Mouse (Mus musculus) kidney, postnatal 10 days (tissue): ENCODE results near the gene Tcam1.

Experiments used
- DNase-seq: peaks from one replicate; pipeline ENCODE4 v3.0.0; 2021; ENCODE audit warnings: mixed read lengths

Tcam1 gene

DNA sequence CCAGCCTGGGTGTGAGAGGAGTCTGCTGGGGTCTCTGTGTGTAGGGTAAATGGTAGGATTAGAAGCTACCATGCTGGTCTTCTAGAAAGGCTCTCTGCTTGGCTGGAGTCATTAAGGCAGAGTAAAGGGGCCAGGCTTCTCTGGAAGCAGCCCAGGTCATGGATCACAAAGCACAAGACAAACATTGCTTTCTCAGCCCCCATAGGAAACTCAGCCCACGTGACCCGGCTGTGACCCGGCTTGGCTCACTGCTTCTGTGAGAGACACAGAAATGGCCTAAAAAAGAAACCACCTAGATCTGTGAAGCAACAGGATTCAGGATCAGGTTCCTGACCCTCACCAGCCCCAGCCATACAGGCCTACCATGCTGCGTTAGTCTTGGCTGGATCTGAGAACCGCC, 48.4 kb downstream of the Tcam1 start:
- peak; percentile 82 for DNase-seq

DNA sequence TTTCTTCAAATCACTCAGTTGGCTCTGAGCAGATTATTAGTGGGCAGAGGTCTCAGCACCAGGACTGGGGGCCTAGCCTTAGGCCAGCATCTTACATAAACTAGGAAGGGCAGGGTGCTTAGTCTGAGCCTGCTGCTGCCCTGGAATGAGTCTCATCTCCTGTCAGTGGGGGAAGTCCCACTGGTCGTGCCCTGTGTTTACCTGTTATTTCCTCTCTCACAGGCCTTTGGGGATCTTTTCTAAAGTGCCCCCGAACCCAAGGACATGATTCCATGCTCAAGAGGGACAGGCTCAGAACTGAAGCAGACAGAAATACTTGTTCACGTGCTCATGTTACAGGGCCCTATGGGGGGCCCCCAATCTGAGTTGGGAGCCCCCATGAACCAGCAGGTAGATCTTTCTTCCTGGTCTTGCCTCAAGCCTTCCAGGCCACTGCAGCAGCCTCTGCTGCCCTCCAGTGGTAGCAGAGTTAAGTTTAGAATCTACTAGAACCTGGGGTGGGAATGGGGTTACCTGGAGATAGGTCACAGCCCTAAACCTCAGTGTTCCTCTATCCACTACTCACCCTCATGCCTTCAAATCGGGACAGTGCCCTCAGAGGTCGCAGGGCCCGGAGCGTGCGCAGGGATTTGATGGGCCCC, 49.2 kb downstream of the Tcam1 start:
- DNase-seq = peak; percentile 89

DNA sequence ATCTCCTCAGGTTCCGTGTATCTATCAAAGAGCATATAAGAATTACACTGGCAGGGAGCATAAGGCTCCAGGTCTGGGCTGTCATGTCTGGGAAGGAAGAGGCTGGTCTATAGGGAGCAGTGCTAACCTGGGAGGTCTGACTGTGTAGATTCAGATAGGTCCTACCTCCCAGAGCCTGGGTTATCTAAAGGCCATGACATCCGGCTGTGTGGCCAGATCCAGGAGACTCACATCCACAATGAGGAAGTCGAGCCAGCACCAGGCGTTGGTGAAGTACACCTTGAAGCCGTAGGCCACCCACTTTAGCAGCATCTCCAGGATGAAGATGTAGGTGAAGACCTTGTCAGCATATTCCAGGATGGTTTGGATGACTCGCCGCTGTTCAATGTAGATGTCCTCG, 50.0 kb downstream of the Tcam1 start:
- DNase-seq = no peak

DNA sequence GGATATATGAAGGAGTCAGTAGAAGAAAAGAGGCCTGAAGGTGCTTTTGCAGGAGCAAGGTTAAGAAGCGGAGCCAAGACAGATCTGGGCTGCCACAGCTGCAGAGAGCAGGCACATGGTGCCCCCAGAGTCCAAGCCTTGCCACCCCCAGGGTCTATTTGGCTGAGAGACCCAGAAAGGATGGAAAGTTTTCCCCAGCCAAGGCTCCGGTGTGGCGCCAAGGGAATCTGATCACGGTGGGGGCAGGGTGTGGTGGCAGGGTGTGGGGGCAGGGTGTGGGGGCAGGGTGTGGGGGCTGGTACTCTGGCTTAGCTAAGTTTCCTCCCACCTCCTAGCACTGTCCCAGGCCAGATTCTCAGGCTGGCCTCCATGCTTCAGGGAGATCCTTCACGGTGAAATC, 52.0 kb downstream of the Tcam1 start:
- no peak for DNase-seq

DNA sequence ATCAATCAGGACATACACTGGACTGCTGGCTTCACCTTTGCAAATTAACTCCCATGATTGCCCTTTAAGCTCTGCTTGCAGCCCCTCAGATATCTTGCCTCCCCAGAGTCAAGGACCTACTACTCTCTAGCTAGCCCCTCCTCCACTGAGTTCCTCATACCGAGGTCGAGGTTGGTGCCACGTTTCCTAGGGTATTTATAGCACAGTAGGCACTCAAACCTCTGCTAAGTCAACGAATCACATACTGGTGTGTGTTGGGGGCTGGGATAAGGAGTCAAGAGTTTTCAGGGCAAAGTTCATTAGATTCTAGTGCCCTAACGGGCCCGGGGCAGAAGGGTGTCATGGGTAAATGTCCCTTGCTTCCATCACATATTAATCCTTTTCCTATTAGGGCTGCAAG, 52.7 kb downstream of the Tcam1 start:
- DNase-seq = no peak

DNA sequence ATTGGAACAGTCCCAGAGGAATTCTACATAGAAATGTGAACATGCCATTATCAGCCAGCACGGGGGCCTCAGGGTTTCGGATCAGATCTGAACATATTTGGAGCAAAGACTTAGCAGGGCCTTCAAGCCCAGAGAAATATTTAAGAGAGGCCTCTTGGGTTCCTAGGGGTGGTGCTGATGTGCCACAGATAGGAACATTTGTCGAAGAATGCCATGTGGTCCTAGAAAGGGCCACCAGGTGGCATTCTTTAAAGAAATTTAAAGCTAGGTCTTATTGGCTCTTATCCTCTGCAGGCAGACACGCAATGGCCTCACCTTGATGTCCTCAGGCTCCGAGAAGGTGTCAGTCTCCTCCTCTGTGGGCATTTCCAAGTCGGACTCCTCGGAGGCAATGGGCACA, 53.2 kb downstream of the Tcam1 start:
- peak; percentile 57 for DNase-seq

DNA sequence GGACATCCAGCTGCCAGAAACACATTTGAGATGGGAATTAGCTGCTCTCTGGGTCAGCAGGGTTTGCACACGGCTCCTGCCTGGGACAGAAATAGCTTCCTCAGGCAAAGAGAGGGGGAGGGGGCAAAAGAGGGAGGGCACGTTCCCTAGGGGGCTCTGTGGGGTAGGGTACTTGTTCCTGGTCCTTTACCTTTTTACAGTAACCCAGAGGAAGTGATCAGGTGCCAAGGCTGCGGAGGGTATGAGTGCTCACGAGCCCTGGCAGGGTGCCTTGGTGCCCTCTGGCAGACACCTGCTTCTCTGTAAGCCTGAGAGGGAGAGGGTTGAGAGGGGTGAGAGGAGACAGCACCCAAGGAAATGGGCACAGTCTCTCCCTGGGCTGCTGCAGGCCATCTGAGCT, 56.0 kb downstream of the Tcam1 start:
- DNase-seq = no peak

DNA sequence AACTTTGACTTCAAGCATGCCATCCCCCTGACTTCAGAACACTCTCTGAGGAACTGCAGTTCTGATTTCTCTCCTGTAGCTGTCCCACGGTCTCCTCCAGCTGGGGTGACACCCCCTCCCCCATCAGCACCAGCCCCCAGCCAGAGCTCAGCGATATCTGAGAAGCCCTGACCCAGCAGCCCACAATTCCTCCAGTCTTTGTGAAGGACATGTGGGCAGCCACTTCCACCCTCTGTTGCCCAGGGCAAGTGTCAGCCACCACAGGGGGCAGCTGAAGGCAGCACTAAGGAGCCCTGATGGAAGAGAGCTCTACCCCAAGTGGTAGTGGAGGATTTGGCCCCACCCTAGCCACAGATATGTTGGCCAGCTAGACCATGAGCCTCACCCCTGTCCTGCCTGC, 57.6 kb downstream of the Tcam1 start:
- DNase-seq = no peak

DNA sequence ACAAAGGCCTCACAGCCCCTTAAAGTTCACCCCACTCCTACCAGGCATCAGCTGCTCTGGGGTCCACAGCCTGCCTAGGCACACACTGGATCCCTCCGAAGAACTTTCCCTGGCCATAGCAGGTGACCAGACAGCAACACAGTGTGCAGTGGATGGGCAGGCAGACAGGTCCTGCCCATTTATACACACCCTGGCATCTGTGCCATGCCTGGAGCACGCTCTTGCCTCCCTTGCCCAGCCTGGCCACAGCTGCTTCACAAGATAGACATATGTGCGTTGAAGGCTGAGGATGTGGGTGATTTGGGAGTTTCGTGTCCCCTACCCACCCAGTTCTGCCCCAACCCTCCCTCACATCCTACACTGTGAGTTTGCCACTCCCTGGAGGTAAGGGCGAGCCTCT, 61.6 kb downstream of the Tcam1 start:
- no peak for DNase-seq
